Mouse (Mus musculus) CD4-positive, CD25-positive, alpha-beta regulatory T cell, adult 4 months (primary cell): Measurements from ENCODE around the gene Rcc1. TPM values are rescaled to one million over a fixed set of nuclear protein-coding genes. Genes with fewer than 3 reads are reported as not detected.

ENCODE experiments used
- ATAC-seq: one replicate; pipeline ENCODE4 v1.8.0; 2017
- polyA plus RNA-seq, 2 experiments: library from polyadenylated mRNA; unstranded; fragments of 100-300 nt; shearing (Covaris generic); gene quantifications; one replicate each; pipeline ENCODE4 v1.2.1; 2017

Gene Rcc1
- polyA plus RNA-seq, 2 experiments from 2014 or later = 11.7 to 23.9 TPM

- no peak for ATAC-seq
Observed at GRCm38 (mm10) chr4:132354571-132354970, 1.2 kb upstream of the Rcc1 start.

GRCm38 (mm10) chr4:132352739-132353138 lies 666 bp downstream of the Rcc1 start:
- peak; percentile 5 for ATAC-seq

GRCm38 (mm10) chr4:132351401-132351800 lies 2.0 kb downstream of the Rcc1 start:
- no peak for ATAC-seq

GRCm38 (mm10) chr4:132350854-132351253 lies 2.6 kb downstream of the Rcc1 start:
- no peak for ATAC-seq

- no peak for ATAC-seq
Observed at GRCm38 (mm10) chr4:132350123-132350740, 3.2 kb downstream of the Rcc1 start.

GRCm38 (mm10) chr4:132349495-132350122 lies 3.8 kb downstream of the Rcc1 start:
- no peak for ATAC-seq

GRCm38 (mm10) chr4:132346661-132347060 lies 6.7 kb downstream of the Rcc1 start:
- ATAC-seq = no peak

GRCm38 (mm10) chr4:132346261-132346660 lies 7.1 kb downstream of the Rcc1 start:
- ATAC-seq = no peak

GRCm38 (mm10) chr4:132345843-132346212 lies 7.6 kb downstream of the Rcc1 start:
- ATAC-seq = no peak

- peak; percentile 91 for ATAC-seq
Observed at GRCm38 (mm10) chr4:132345135-132345842, 8.1 kb downstream of the Rcc1 start.

- ATAC-seq = peak; percentile 30
Observed at GRCm38 (mm10) chr4:132344403-132345134, 8.8 kb downstream of the Rcc1 start.

GRCm38 (mm10) chr4:132341451-132341850 lies 12.0 kb downstream of the Rcc1 start:
- ATAC-seq = no peak

- no peak for ATAC-seq
Observed at GRCm38 (mm10) chr4:132338943-132339342, 14.5 kb downstream of the Rcc1 start.

- ATAC-seq = no peak
Observed at GRCm38 (mm10) chr4:132332880-132333279, 20.5 kb downstream of the Rcc1 start.

- no peak for ATAC-seq
Observed at GRCm38 (mm10) chr4:132331960-132332359, 21.4 kb downstream of the Rcc1 start.

- no peak for ATAC-seq
Observed at GRCm38 (mm10) chr4:132329835-132330354, 23.5 kb downstream of the Rcc1 start.

- ATAC-seq = peak; percentile 98
Observed at GRCm38 (mm10) chr4:132329115-132329834, 24.1 kb downstream of the Rcc1 start, which contains the start of gene Trnau1ap. Gene Trnau1ap, minus strand, starts transcription at chr4:132329538.

GRCm38 (mm10) chr4:132328391-132328982 lies 24.9 kb downstream of the Rcc1 start:
- ATAC-seq = no peak

GRCm38 (mm10) chr4:132326481-132326880 lies 26.9 kb downstream of the Rcc1 start:
- ATAC-seq = no peak

- no peak for ATAC-seq
Observed at GRCm38 (mm10) chr4:132315711-132316110, 37.7 kb downstream of the Rcc1 start.

GRCm38 (mm10) chr4:132312627-132313026 lies 40.8 kb downstream of the Rcc1 start:
- no peak for ATAC-seq

- no peak for ATAC-seq
Observed at GRCm38 (mm10) chr4:132311801-132312200, 41.6 kb downstream of the Rcc1 start.
